Mouse (Mus musculus): ENCODE results near the gene Acta2.

Gene Acta2

GRCm38 (mm10) chr19:34268991-34269390 lies 13.6 kb upstream of the Acta2 start:
- no peak for DNase-seq

DNA sequence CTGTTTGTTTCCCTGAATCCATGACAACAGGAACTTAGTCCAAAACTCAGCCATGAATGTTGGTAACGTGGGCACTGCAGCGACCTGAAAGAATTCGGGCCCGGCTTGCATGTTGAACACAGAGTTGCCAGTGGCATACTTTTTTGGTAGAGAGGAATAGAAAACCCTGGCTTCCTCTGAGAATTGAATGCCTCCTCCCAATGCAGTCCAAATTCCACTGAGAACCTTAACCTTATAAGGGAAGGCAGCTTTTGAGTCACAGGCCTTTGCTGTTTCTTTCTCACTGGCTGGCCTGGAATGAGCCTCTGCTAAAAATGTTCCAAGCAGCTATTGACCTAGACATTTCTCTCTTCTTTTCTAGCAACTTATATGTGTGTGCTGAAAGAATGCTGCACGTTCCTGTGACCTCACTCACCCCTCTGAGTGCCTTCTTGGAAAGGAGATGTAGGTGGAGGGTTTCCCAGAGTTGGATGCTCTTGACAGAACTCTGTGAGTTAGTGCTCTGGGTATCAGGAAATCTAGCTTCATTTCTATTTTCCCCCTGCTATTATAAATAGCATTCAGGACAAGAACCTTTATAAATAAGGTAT lies 10.3 kb upstream of the Acta2 start:
- no peak for DNase-seq

DNA sequence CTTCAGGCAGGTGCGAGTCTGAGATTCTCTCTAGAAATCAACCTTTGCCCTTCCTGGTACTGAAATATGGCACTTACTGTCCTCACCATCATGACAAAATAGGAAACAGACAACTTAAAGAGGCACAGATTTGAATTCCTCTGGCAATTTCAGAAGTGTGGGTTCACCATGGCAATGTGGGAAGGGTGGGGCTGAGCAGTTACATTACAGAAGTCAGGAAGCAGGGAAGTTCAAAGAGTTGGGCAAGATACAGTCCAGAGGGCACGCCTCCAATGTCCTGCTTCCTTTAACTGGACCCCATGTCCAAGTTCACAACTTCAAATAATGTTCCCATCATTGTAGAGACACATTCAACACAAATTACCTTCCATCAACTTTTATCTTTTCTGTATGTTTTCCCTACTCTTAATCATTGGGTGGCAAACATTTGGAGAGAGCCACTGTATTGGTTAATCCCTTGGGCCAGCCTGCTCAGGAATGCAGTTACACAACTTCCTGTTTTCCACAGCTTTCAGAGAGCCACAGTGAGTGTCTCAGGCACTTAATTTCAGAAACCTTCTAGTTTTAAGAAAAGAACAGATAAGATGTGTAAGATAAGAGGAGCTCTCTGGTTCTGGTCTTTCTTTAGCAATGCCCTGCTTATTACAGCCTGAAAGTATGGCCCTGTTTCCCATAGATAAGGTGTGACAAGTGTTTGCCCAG lies 7.0 kb upstream of the Acta2 start:
- no peak for DNase-seq

GRCm38 (mm10) chr19:34256936-34257335 lies 1.5 kb upstream of the Acta2 start:
- no peak for DNase-seq

DNA sequence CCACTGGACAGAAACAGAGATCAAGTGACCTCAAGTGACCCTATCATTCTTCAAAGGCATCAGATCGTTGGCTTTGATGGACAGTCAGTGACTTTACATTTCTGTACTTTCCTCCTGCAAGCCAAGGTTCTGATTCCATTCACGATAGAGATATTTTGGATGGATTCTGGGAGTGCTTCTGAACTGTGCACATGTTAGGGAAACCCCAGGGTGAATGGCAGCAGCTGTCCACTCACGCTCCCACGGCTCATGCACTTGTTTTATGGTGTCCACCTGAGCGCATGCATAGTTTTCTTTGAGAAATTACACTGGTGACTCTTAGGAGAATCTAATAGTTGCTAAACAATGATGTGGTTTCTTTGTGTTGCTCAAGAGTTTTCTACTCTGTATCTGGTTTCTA lies 759 bp upstream of the Acta2 start:
- DNase-seq, result no peak

- no peak for DNase-seq
These were observed 1.1 kb downstream of the Acta2 start for GRCm38 (mm10) chr19:34254101-34254879.

GRCm38 (mm10) chr19:34252450-34252849 lies 2.9 kb downstream of the Acta2 start:
- no peak for DNase-seq

DNA sequence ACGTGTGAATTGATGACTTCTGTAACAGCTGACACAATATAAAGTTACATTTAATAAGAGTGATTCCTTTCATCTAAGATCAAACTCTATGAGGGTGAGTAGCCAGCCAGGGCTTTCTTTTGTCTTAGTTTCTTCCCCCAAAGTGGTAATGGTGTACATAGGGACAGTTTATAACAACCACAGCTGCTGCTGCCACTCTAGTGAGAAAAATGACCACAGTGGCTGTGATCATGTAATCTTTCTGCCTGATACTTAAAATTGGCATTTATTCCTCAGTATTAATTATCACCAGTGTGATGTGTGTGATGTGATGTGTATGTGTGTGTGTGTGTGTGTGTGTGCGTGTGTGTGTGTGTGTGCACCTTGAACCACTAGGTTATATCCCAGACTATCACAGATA lies 3.5 kb downstream of the Acta2 start:
- no peak for DNase-seq

DNA sequence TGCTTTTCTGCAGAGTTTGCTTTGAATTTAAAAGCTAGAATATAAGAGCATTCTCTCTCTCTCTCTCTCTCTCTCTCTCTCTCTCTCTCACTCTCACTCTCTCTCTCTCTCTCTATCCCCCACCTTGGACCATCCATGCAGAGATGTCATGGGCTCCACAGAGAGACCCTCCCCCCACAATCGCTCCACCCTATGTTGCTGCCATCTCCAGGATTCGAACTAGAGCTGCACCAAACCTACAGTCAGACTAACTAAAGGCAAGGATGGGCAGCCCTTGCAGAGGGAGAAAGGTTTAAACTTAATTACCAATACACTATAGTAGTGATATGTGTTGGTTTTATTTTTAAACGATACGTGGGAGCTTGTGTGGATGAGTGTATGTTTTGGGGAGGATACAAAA lies 4.8 kb downstream of the Acta2 start:
- DNase-seq, result no peak

DNA sequence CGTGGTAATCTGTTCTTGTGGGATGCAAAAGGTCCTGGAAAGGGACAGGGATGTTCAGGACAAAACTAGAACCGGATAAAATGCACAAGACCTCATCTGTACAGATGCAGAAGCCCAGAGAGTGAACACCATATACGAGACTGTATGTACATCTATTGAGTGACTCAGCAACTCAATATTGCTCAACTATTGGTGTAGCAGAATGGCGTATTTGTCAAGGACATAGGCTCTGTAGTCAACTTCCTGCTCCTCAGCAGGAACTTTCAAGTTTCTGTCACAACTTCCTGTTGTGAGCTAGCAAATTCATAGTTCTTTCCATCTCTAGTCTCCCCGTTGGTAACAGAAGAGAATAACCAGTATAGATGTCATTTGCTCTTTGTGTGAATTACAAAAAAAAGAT lies 6.8 kb downstream of the Acta2 start:
- no peak for DNase-seq

GRCm38 (mm10) chr19:34244056-34244455 lies 11.3 kb downstream of the Acta2 start:
- peak; percentile 32 to 50 for DNase-seq

DNA sequence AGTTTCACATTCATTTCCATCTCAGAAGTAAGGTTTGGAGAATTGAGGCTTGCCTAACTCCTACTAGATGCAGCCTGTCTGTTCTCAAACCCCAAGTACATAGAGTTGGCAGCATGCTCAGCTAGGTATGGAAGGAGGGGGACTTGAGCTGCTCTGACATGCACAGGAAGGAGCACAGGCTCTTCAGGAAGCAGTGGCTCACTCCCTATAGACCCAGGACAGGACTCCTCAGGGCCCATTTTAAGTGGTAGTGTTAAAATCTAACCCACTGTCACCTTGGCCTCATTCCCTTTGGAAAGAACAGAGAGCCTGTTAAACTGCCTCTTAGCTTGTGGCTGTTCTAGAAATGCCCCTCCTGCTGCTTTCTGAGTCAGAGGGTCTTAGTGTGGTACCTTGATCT lies 12.5 kb downstream of the Acta2 start:
- no peak for DNase-seq

DNA sequence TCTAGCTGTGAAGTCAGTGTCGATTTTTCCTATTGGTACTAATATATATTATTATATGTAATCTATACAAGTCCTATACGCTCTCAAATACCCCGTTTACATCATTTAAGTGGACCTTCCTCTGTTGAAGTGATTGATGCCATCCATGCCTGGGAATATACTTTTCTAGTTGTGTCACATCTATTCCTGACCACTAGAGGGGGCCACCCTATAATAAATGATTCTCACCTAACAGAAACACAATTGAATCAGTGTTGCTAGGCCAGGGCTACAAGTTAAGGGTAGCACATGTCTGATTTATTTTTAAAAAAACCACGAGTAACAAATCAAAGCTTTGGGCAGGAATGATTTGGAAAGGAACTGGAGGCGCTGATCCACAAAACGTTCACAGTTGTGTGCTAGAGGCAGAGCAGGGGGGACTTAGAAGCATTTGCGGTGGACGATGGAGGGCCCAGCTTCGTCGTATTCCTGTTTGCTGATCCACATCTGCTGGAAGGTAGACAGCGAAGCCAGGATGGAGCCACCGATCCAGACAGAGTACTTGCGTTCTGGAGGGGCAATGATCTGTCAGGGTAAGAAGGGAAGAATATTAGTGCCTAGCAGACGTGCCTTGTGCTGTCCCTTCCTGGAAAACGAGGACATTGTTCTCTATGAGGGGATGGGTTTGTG lies 14.0 kb downstream of the Acta2 start:
- peak in 1 of 2 experiments; percentile 14 for DNase-seq

- no peak for DNase-seq
These were observed 14.9 kb downstream of the Acta2 start for GRCm38 (mm10) chr19:34240273-34241039.

- no peak for DNase-seq
These were observed 17.6 kb downstream of the Acta2 start for GRCm38 (mm10) chr19:34237746-34238145.

- no peak for DNase-seq
These were observed 19.3 kb downstream of the Acta2 start for GRCm38 (mm10) chr19:34236049-34236448.

DNA sequence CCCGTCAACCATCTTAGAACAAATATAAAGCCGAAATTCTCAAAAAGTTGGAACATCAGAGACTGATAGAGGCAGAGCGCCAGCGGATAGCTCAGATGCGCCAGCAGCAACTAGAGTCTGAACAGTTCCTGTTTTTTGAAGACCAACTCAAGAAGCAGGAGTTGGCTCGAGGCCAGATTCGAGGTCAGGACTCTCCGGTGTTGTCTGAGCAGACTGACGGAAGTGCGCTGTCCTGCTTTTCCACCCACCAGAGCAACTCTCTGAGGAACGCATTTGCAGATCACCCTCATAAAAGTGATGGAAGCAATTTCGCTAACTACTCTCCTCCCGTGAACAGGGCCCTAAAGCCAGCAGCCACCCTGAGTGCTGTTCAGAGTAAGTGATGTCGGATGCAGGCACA lies 21.4 kb downstream of the Acta2 start:
- peak; percentile 20 to 29 for DNase-seq

GRCm38 (mm10) chr19:34232326-34232725 lies 23.1 kb downstream of the Acta2 start:
- DNase-seq, result no peak

- DNase-seq, result no peak
These were observed 23.8 kb downstream of the Acta2 start for GRCm38 (mm10) chr19:34231596-34231995.

GRCm38 (mm10) chr19:34222805-34223204 lies 32.6 kb downstream of the Acta2 start:
- DNase-seq, result no peak

GRCm38 (mm10) chr19:34220732-34221380 lies 34.5 kb downstream of the Acta2 start:
- no peak for DNase-seq
